Mouse (Mus musculus) embryonic fibroblast, embryonic 13.5 days (primary cell): ENCODE data around the gene Cep63.

Experiments used
- CTCF ChIP-seq: IDR thresholded peaks from 2 replicates; pipeline ENCODE4 v1.5.1; 2011; ENCODE audit warnings: mild to moderate bottlenecking, control low read depth, low read length, moderate library complexity, borderline replicate concordance; ENCODE audit not compliant: insufficient read depth
- POLR2A ChIP-seq: IDR thresholded peaks from 2 replicates; pipeline ENCODE4 v1.6.1; 2011; ENCODE audit warnings: low read depth, mild to moderate bottlenecking, control low read depth, low read length, moderate library complexity

DNA sequence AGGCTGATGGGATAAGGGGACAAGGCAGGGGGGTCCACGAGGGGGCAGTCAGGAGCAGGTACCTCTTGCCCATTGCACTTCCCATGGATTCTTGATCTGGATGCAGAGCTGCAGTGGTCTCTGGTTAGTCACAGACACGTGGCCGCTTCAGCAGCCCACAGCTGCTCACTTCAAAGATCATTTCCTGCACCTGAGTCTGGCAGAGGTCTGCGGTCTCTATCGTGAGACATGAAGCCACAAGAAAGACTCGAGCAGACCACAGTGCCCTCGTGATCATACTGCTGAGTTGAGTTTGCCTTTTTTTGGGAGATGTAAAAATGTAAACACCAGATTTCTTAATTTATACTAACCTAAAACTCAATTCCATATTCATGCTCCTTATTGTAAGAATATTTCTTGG lies 86.6 kb downstream of the Cep63 start:
- TF ChIP-seq CTCF = no peak
- no peak for TF ChIP-seq POLR2A
